Mouse (Mus musculus): ENCODE results near the gene Gm9821. TPM values are rescaled to one million over a fixed set of nuclear protein-coding genes. Genes with fewer than 3 reads are reported as not detected.

Gm9821 gene
- total and polyA plus RNA-seq, 3 experiments: 1.2 to 22.7 TPM; not detected in 1

DNA sequence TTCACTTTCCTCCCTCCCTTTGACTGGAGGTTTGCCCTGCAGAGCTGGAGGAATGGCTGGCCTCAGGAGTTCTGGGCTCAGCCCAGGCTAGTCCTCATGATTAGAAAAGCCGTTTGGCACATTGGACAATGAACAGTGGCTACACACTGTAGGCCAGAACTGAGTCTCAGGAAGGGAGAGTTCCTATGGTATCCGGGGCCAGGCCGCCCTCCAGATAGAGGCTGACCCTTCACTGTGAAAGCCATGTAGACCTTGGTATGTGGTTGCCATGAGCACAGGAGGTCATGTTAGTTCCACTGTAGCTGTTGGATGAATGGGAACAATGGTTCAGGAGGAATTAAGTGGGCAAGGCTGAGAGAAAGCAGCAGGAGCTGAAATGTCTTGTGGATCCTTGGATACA, 47.9 kb downstream of the Gm9821 start:
- Histone ChIP-seq H3K4me1 (ENCODE audit: control insufficient read depth in 1 of 2, insufficient read depth in 2 of 2, low read length in 2 of 2) (no peaks in the 10 kb centered on the region), H3K9ac (ENCODE audit: control insufficient read depth, low read depth, low read length, poor library complexity, severe bottlenecking) (no peak overlapping the region), H3K79me2 (ENCODE audit: control insufficient read depth, insufficient read depth, low read length, poor library complexity) (no peaks in the 10 kb centered on the region), H3K9me3 (replicated peaks; ENCODE audit: insufficient read depth, low read length) (no peaks in the 10 kb centered on the region), H3K27me3 (ENCODE audit: control insufficient read depth in 1 of 2, insufficient read depth in 2 of 2, low read length in 2 of 2) (peaks cover 0 to 1% of the 10 kb centered on the region in 2 experiments; a peak in 2 of 4 replicates), H3K36me3 (ENCODE audit: control insufficient read depth in 1 of 2, insufficient read depth in 2 of 2, low read length in 2 of 2) (no peaks in the 10 kb centered on the region), H3K4me3 (ENCODE audit: control insufficient read depth in 1 of 2, insufficient read depth in 1 of 2, low read depth in 2 of 2, low read length in 2 of 2) (no peak overlapping the region), H3K27ac (ENCODE audit: control insufficient read depth, low read depth, low read length) (no peak overlapping the region)
- TF ChIP-seq KAT2A (conservative IDR thresholded peaks at IDR 0.05; ENCODE audit: low read depth, low read length) (no peak), POLR2AphosphoS5 (IDR thresholded peaks at IDR 0.05; ENCODE audit: borderline replicate concordance, low read depth, low read length) (no peak), TCF12 (IDR thresholded peaks at IDR 0.05; ENCODE audit: low read depth, low read length) (no peak), ZNF384 (IDR thresholded peaks at IDR 0.05; ENCODE audit: low read depth, low read length) (no peak), HCFC1 (IDR thresholded peaks at IDR 0.05; ENCODE audit: low read depth, low read length) (no peak), POLR2A (IDR thresholded peaks at IDR 0.05; ENCODE audit: control insufficient read depth in 1 of 2, insufficient read depth in 1 of 2, low read depth in 1 of 2, low read length in 2 of 2, poor library complexity in 1 of 2) (no peak), MAFK (IDR thresholded peaks at IDR 0.05; ENCODE audit: borderline replicate concordance, low read depth, low read length) (no peak), CHD1 (IDR thresholded peaks at IDR 0.05; ENCODE audit: low read depth, low read length) (no peak), SIN3A (IDR thresholded peaks at IDR 0.05; ENCODE audit: low read length) (no peak), NRF1 (IDR thresholded peaks at IDR 0.05; ENCODE audit: insufficient read depth, low read depth, low read length, poor library complexity, severe bottlenecking) (no peak)
- DNase-seq (ENCODE audit: low read depth, low spot score): no peak

DNA sequence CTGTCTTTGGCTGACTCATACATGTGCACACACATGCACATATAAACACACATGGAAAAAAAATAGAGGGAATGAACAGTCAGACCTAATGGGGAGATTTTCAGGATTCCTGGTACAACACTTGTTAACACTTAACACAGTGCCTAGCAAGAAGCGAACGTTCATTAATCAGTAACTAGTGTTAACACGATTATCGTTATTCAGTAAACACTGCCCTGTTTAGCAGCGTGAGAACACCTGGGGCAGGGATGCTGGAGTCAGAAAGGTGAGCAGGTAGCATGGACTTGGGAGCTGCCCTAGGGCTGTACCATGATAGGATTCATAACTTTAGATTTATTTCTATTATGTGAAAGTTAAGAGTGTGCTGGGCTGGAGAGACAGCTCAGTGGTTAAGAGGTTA, 50.5 kb downstream of the Gm9821 start:
- Histone ChIP-seq H3K9me3 (replicated peaks; ENCODE audit: insufficient read depth, low read length) (no peaks in the 10 kb centered on the region), H3K9ac (ENCODE audit: control insufficient read depth, low read depth, low read length, poor library complexity, severe bottlenecking) (no peak overlapping the region), H3K79me2 (ENCODE audit: control insufficient read depth, insufficient read depth, low read length, poor library complexity) (no peaks in the 10 kb centered on the region), H3K4me3 (ENCODE audit: control insufficient read depth in 1 of 2, insufficient read depth in 1 of 2, low read depth in 2 of 2, low read length in 2 of 2) (no peak overlapping the region), H3K27ac (ENCODE audit: control insufficient read depth, low read depth, low read length) (no peak overlapping the region), H3K27me3 (ENCODE audit: control insufficient read depth in 1 of 2, insufficient read depth in 2 of 2, low read length in 2 of 2) (peaks cover 2 to 4% of the 10 kb centered on the region in 2 experiments; a peak in 3 of 4 replicates), H3K36me3 (ENCODE audit: control insufficient read depth in 1 of 2, insufficient read depth in 2 of 2, low read length in 2 of 2) (no peaks in the 10 kb centered on the region), H3K4me1 (ENCODE audit: control insufficient read depth in 1 of 2, insufficient read depth in 2 of 2, low read length in 2 of 2) (no peaks in the 10 kb centered on the region)
- DNase-seq (ENCODE audit: low read depth, low spot score): no peak
- TF ChIP-seq ZKSCAN1 (IDR thresholded peaks at IDR 0.05; ENCODE audit: low read depth, low read length): no peak
- no peak for TF ChIP-seq ZMIZ1 (IDR thresholded peaks at IDR 0.05; ENCODE audit: low read depth, low read length)
- no peak for TF ChIP-seq JUND (IDR thresholded peaks at IDR 0.05; ENCODE audit: low read depth, low read length)
- TF ChIP-seq ZNF384 (IDR thresholded peaks at IDR 0.05; ENCODE audit: low read depth, low read length): no peak
- no peak for TF ChIP-seq USF1 (IDR thresholded peaks at IDR 0.05; ENCODE audit: low read depth, low read length)
- TF ChIP-seq POLR2AphosphoS2 (IDR thresholded peaks at IDR 0.05; ENCODE audit: low read length): no peak
- TF ChIP-seq MEF2A (IDR thresholded peaks at IDR 0.05; ENCODE audit: extremely low read depth, insufficient replicate concordance, low read depth, low read length, poor library complexity, severe bottlenecking): no peak
- TF ChIP-seq BHLHE40 (IDR thresholded peaks at IDR 0.05; ENCODE audit: borderline replicate concordance, low read depth, low read length): no peak
- TF ChIP-seq TBP (IDR thresholded peaks at IDR 0.05; ENCODE audit: low read depth, low read length): no peak
- TF ChIP-seq RAD21 (IDR thresholded peaks at IDR 0.05; ENCODE audit: low read depth, low read length): no peak

Other genes with a start within 250 kb of the Gm9821 start
- gene Atg13, start 235.1 kb upstream of the Gm9821 start, total RNA-seq (2012; rRNA removed): 7.4 and 8.4 TPM in 2 replicates
- gene Atg13, start 235.1 kb upstream of the Gm9821 start, polyA plus RNA-seq (2012; ENCODE audit: insufficient read depth in 1 of 2, insufficient read length in 2 of 2, low read depth in 1 of 2, low replicate concordance in 2 of 2, missing spikeins in 1 of 2): 10 to 100 TPM in 1 of 2 experiments, not detected in 1; 27.7 TPM
- gene Harbi1, start 234.9 kb upstream of the Gm9821 start, total RNA-seq (2012; rRNA removed): 6.8 and 8.2 TPM in 2 replicates
- 1 to 10 TPM in 1 of 2 experiments, not detected in 1; 7.8 TPM for gene Harbi1, start 234.9 kb upstream of the Gm9821 start, polyA plus RNA-seq (2012; ENCODE audit: insufficient read depth in 1 of 2, insufficient read length in 2 of 2, low read depth in 1 of 2, low replicate concordance in 2 of 2, missing spikeins in 1 of 2)
- 14.6 and 15.9 TPM in 2 replicates for gene Ambra1, start 215.6 kb upstream of the Gm9821 start, total RNA-seq (2012; rRNA removed)
- gene Ambra1, start 215.6 kb upstream of the Gm9821 start, polyA plus RNA-seq (2012; ENCODE audit: insufficient read depth in 1 of 2, insufficient read length in 2 of 2, low read depth in 1 of 2, low replicate concordance in 2 of 2, missing spikeins in 1 of 2): 10 to 100 TPM in 1 of 2 experiments, not detected in 1; 24.7 TPM
- 23.9 and 29.0 TPM in 2 replicates for gene Chrm4, start 18.5 kb upstream of the Gm9821 start, total RNA-seq (2012; rRNA removed)
- gene Chrm4, start 18.5 kb upstream of the Gm9821 start, polyA plus RNA-seq (2012; ENCODE audit: insufficient read depth in 1 of 2, insufficient read length in 2 of 2, low read depth in 1 of 2, low replicate concordance in 2 of 2, missing spikeins in 1 of 2): 10 to 100 TPM in 1 of 2 experiments, not detected in 1; 21.5 TPM
- 0.19 and 0.59 TPM in 2 replicates for gene Mdk, start 13.4 kb upstream of the Gm9821 start, total RNA-seq (2012; rRNA removed)
- 1 to 10 TPM in 1 of 2 experiments, not detected in 1; 3.4 TPM for gene Mdk, start 13.4 kb upstream of the Gm9821 start, polyA plus RNA-seq (2012; ENCODE audit: insufficient read depth in 1 of 2, insufficient read length in 2 of 2, low read depth in 1 of 2, low replicate concordance in 2 of 2, missing spikeins in 1 of 2)
- gene Dgkz, start 30.2 kb downstream of the Gm9821 start, total RNA-seq (2012; rRNA removed): 65.6 and 66.1 TPM in 2 replicates
- 100 to 1,000 TPM in 1 of 2 experiments, not detected in 1; 165 TPM for gene Dgkz, start 30.2 kb downstream of the Gm9821 start, polyA plus RNA-seq (2012; ENCODE audit: insufficient read depth in 1 of 2, insufficient read length in 2 of 2, low read depth in 1 of 2, low replicate concordance in 2 of 2, missing spikeins in 1 of 2)
- 0.12 and 0.16 TPM in 2 replicates for gene Creb3l1, start 78.8 kb downstream of the Gm9821 start, total RNA-seq (2012; rRNA removed)
- gene Creb3l1, start 78.8 kb downstream of the Gm9821 start, polyA plus RNA-seq (2012; ENCODE audit: insufficient read depth in 1 of 2, insufficient read length in 2 of 2, low read depth in 1 of 2, low replicate concordance in 2 of 2, missing spikeins in 1 of 2): 1 to 10 TPM in 1 of 2 experiments, not detected in 1; 9.1 TPM
- gene Phf21a, start 147.4 kb downstream of the Gm9821 start, total RNA-seq (2012; rRNA removed): 4.7 and 5.1 TPM in 2 replicates
- 100 to 1,000 TPM in 1 of 2 experiments, 10 to 100 TPM in 1; 15.6 to 245 TPM for gene Phf21a, start 147.4 kb downstream of the Gm9821 start, polyA plus RNA-seq (2012; ENCODE audit: insufficient read depth in 1 of 2, insufficient read length in 2 of 2, low read depth in 1 of 2, low replicate concordance in 2 of 2, missing spikeins in 1 of 2)

All from MEL (cell line).